Mouse (Mus musculus) CH12.LX (cell line): ENCODE results near the gene Vamp2. TPM values are rescaled to one million over a fixed set of nuclear protein-coding genes. Genes with fewer than 3 reads are reported as not detected.

Experiments used
- DNase-seq: peaks from one replicate; pipeline ENCODE4 v3.0.0-alpha.2; 2013; ENCODE audit errors: extremely low read depth
- H3K27ac ChIP-seq: 2 replicates; pipeline ENCODE4 v1.5.1; 2012; ENCODE audit warnings: low read depth, mild to moderate bottlenecking, control low read depth, moderate library complexity; ENCODE audit not compliant: insufficient read depth
- H3K27me3 ChIP-seq: replicated peaks from 2 replicates; pipeline ENCODE3; 2012; ENCODE audit warnings: inconsistent platforms
- H3K36me3 ChIP-seq, 2 experiments: replicated peaks in 1 of 2; 2 replicates each; pipeline versions ENCODE3 to v1.6.1; 2012; ENCODE audit warnings: inconsistent platforms in 1 of 2, low read length in 1 of 2, mild to moderate bottlenecking in 1 of 2, mixed read lengths in 1 of 2, moderate library complexity in 1 of 2; ENCODE audit not compliant: control insufficient read depth in 1 of 2, insufficient read depth in 1 of 2
- H3K4me1 ChIP-seq, 2 experiments: 2 replicates each; pipeline ENCODE4 v1.6.1; 2012; ENCODE audit warnings: inconsistent platforms in 1 of 2, moderate library complexity in 1 of 2; ENCODE audit not compliant: insufficient read depth in 2 of 2, control insufficient read depth in 1 of 2
- H3K4me2 ChIP-seq: 2 replicates; pipeline ENCODE4 v1.6.1; 2012; ENCODE audit warnings: low read depth, mild to moderate bottlenecking, control low read depth; ENCODE audit not compliant: poor library complexity, insufficient read depth, severe bottlenecking
- H3K4me3 ChIP-seq, 3 experiments: fragments of 150-350 bp in 1 of 3; sonication (generic) in 1 of 3; replicated peaks in 1 of 3; 2 replicates each; pipeline versions ENCODE3 to v1.5.1; 2011 to 2012; ENCODE audit warnings: low read depth in 2 of 3, low read length in 2 of 3, mild to moderate bottlenecking in 2 of 3, moderate library complexity in 2 of 3, control low read depth in 1 of 3, improper control_type of control experiment in 1 of 3, inconsistent platforms in 1 of 3, mixed read lengths in 1 of 3; ENCODE audit not compliant: poor library complexity in 1 of 3
- H3K79me2 ChIP-seq: replicated peaks from 2 replicates; pipeline ENCODE4 v1.6.1; 2012; ENCODE audit warnings: mild to moderate bottlenecking, moderate library complexity; ENCODE audit not compliant: control insufficient read depth, poor library complexity, insufficient read depth, severe bottlenecking; ENCODE audit errors: extremely low read depth
- H3K9ac ChIP-seq: 2 replicates; pipeline ENCODE4 v1.6.1; 2012; ENCODE audit warnings: low read depth, mild to moderate bottlenecking, control low read depth, moderate library complexity; ENCODE audit not compliant: insufficient read depth
- H3K9me3 ChIP-seq: replicated peaks from 2 replicates; pipeline ENCODE3; 2012; ENCODE audit warnings: low read length, inconsistent platforms, mixed read lengths
- BHLHE40 ChIP-seq: IDR thresholded peaks from 2 replicates; pipeline ENCODE4 v1.6.1; 2011; ENCODE audit warnings: mild to moderate bottlenecking, low read depth, low read length, improper control_type of control experiment
- CHD1 ChIP-seq: IDR thresholded peaks from 2 replicates; pipeline ENCODE4 v1.6.1; 2012; ENCODE audit warnings: low read depth, low read length, improper control_type of control experiment, inconsistent platforms
- CHD2 ChIP-seq: IDR thresholded peaks from 2 replicates; pipeline ENCODE4 v1.6.1; 2011; ENCODE audit warnings: low read length, improper control_type of control experiment
- CTCF ChIP-seq, 2 experiments: IDR thresholded peaks in 1 of 2; conservative IDR thresholded peaks in 1 of 2; 2 replicates each; pipeline ENCODE4 v1.5.1; 2011 to 2012; ENCODE audit warnings: low read depth in 2 of 2, low read length in 2 of 2, improper control_type of control experiment in 1 of 2, inconsistent platforms in 1 of 2, mild to moderate bottlenecking in 1 of 2, moderate library complexity in 1 of 2
- ELF1 ChIP-seq: IDR thresholded peaks from 2 replicates; pipeline ENCODE4 v1.6.1; 2014; ENCODE audit warnings: low read depth, mild to moderate bottlenecking, inconsistent platforms, low read length, improper control_type of control experiment
- EP300 ChIP-seq: IDR thresholded peaks from 2 replicates; pipeline ENCODE4 v1.6.1; 2011; ENCODE audit warnings: low read length, improper control_type of control experiment
- ETS1 ChIP-seq: conservative IDR thresholded peaks from 2 replicates; pipeline ENCODE4 v1.6.1; 2012; ENCODE audit warnings: low read depth, mild to moderate bottlenecking, inconsistent platforms, low read length, improper control_type of control experiment, moderate library complexity
- HCFC1 ChIP-seq: IDR thresholded peaks from 2 replicates; pipeline ENCODE4 v1.6.1; 2012; ENCODE audit warnings: low read depth, mild to moderate bottlenecking, inconsistent platforms, low read length, improper control_type of control experiment
- IRF4 ChIP-seq: IDR thresholded peaks from 2 replicates; pipeline ENCODE4 v1.6.1; 2014; ENCODE audit warnings: low read depth, mild to moderate bottlenecking, inconsistent platforms, low read length, improper control_type of control experiment
- KAT2A ChIP-seq: IDR thresholded peaks from 2 replicates; pipeline ENCODE4 v1.6.1; 2012; ENCODE audit warnings: low read length, improper control_type of control experiment, inconsistent platforms; ENCODE audit not compliant: insufficient replicate concordance
- MAFK ChIP-seq: IDR thresholded peaks from 2 replicates; pipeline ENCODE4 v1.6.1; 2011; ENCODE audit warnings: low read length, improper control_type of control experiment; ENCODE audit not compliant: insufficient replicate concordance
- MAX ChIP-seq: IDR thresholded peaks from 2 replicates; pipeline ENCODE4 v1.6.1; 2011; ENCODE audit warnings: low read length, improper control_type of control experiment
- MAZ ChIP-seq: IDR thresholded peaks from 2 replicates; pipeline ENCODE4 v1.6.1; 2012; ENCODE audit warnings: low read depth, mild to moderate bottlenecking, inconsistent platforms, low read length, improper control_type of control experiment, moderate library complexity
- MXI1 ChIP-seq: IDR thresholded peaks from 2 replicates; pipeline ENCODE4 v1.6.1; 2011; ENCODE audit warnings: mild to moderate bottlenecking, low read depth, low read length, improper control_type of control experiment
- MYC ChIP-seq: IDR thresholded peaks from 2 replicates; pipeline ENCODE4 v1.6.1; 2011; ENCODE audit warnings: low read depth, mild to moderate bottlenecking, improper control_type of control experiment, low read length
- NRF1 ChIP-seq: IDR thresholded peaks from 2 replicates; pipeline ENCODE4 v1.6.1; 2014; ENCODE audit warnings: low read depth, mild to moderate bottlenecking, inconsistent platforms, low read length, improper control_type of control experiment, moderate library complexity
- PAX5 ChIP-seq: IDR thresholded peaks from 2 replicates; pipeline ENCODE4 v1.6.1; 2012; ENCODE audit warnings: low read length, inconsistent platforms, mixed read lengths
- POLR2A ChIP-seq: IDR thresholded peaks from 2 replicates; pipeline ENCODE4 v1.6.1; 2011; ENCODE audit warnings: low read depth, mild to moderate bottlenecking, improper control_type of control experiment, low read length
- POLR2AphosphoS2 ChIP-seq: IDR thresholded peaks from 2 replicates; pipeline ENCODE4 v1.6.1; 2011; ENCODE audit warnings: low read depth, low read length, improper control_type of control experiment
- RCOR1 ChIP-seq: conservative IDR thresholded peaks from 2 replicates; pipeline ENCODE4 v1.6.1; 2012; ENCODE audit warnings: low read depth, mild to moderate bottlenecking, inconsistent platforms, low read length, improper control_type of control experiment
- SIN3A ChIP-seq: IDR thresholded peaks from 2 replicates; pipeline ENCODE4 v1.6.1; 2012; ENCODE audit warnings: low read length, improper control_type of control experiment, inconsistent platforms
- SMC3 ChIP-seq: IDR thresholded peaks from 2 replicates; pipeline ENCODE4 v1.6.1; 2011; ENCODE audit warnings: low read depth, low read length, improper control_type of control experiment
- USF1 ChIP-seq: IDR thresholded peaks from 2 replicates; pipeline ENCODE4 v1.6.1; 2014; ENCODE audit warnings: low read depth, mild to moderate bottlenecking, inconsistent platforms, low read length, improper control_type of control experiment
- USF2 ChIP-seq: conservative IDR thresholded peaks from 2 replicates; pipeline ENCODE4 v1.6.1; 2011; ENCODE audit warnings: low read depth, low read length, improper control_type of control experiment
- ZC3H11A ChIP-seq: IDR thresholded peaks from 2 replicates; pipeline ENCODE4 v1.6.1; 2012; ENCODE audit warnings: low read depth, mild to moderate bottlenecking, inconsistent platforms, low read length, improper control_type of control experiment
- ZKSCAN1 ChIP-seq: IDR thresholded peaks from 2 replicates; pipeline ENCODE4 v1.6.1; 2012; ENCODE audit warnings: low read depth, inconsistent platforms, low read length, improper control_type of control experiment, borderline replicate concordance
- ZMIZ1 ChIP-seq: IDR thresholded peaks from 2 replicates; pipeline ENCODE4 v1.6.1; 2012; ENCODE audit warnings: low read depth, mild to moderate bottlenecking, inconsistent platforms, low read length, improper control_type of control experiment
- dilution Hi-C: fragments of 300-500 bp; cut with MboI; formaldehyde crosslinking; loops from 2 replicates; pipeline ENCODE4 v1.14.3; 2020; ENCODE audit warnings: low sequenced_read_pairs; ENCODE audit not compliant: extremely low pct_unique_long_range_greater_than_20kb, extremely low pct_ligation_motif_present
- in situ Hi-C: fragments of 300-500 bp; cut with MboI; formaldehyde crosslinking; loops from 3 replicates; pipeline ENCODE4 v1.14.3; 2019; ENCODE audit warnings: low sequenced_read_pairs, low pct_ligation_motif_present, low pct_unique_long_range_greater_than_20kb, mixed read lengths
- polyA plus RNA-seq: library from polyadenylated mRNA; unstranded; fragments of >175 nt; gene quantifications from 2 replicates; pipeline ENCODE4 v1.2.1, GENCODE M21; 2012; ENCODE audit warnings: low read depth; ENCODE audit not compliant: insufficient read length
- total RNA-seq, 2 experiments: library from RNA; depleted of rRNA; stranded (reverse); fragments of 300-350 nt in 1 of 2; fragments of >200 nt in 1 of 2; gene quantifications; 2 replicates each; pipeline ENCODE4 v1.2.3; 2012 to 2014

The Vamp2 gene
- total and polyA plus RNA-seq, 3 experiments = 1.3 to 26.0 (median 8.2) TPM

DNA sequence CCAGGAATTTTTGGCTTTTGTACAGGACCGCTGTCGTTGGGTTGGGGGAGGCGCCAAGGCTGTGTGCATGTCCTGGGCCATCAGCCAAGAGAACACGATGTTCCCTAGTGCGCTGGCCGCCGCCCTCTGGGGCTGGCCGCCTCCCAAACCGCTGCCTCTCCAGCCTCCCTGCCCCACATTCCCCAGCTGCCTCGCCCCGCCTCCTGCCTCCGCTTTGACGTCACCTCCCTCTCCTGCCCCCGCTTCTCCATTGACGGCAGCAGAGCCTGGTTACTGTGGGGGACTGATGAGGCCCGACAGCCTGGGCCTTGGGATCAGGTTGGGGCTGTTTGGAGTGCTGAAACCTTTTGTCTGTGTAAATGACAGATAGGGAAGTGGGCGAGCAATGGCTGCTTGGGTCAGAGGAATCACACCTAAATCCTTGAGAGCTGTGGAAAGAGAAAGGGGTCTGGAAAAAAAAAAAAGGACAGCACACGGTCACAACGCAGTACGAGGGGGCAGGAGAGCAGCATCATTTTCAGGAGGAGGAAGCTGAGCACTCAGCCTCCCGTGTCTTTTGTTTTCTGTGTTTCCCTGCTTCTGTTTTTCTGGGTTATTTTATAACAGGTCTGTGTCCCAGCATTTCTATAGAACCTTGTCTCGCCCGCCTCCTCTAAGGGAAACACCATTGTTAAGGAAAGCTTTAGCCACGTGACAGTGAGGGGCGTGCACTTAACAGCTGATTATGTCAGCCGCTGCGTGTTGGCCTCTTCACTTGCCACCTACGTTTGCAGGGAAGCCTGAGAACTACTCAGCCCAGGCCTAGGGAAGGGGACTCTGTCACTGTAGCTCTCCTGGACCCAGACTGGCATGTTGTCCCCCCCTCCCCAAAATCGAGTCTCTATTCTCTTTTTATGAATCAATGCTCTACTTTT lies 9.0 kb downstream of the Vamp2 start (continued):
- TF ChIP-seq POLR2AphosphoS2 = no peak
- TF ChIP-seq, all 38 proteins: peak for 19

DNA sequence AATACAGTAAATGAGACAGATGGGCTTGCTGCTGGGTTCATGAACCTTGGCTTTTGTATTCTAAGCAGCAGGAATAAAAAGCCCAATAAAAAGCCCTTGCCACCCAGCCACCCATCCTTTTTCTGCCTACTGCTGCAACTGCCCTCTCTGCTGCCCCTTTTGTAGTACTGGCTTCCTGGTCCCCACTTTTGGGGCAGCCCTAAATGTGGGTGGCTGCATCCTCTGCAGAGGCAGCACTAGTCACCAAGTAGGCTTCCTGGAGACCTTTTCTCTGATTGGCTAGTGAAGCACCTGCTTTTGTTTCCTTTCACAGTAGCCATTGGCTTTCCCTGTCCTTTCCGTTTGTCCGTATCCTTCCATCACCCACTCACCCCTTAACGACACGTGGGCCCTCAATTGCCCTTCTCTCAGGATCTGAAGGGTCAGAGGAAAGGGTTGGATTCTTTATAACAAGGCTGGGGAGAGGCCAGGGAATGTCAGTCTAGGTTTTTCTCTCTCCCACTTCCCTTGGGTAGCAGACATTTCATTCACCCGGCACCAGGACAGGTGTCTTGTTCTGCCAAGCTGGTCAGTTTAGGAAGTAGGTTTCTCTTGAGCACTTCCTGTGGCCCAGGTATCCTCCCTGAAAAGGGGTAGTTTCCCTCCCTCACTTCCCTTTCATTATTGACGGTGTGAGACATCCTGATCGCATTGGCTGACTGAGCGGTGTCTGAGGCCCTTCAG lies 9.9 kb downstream of the Vamp2 start:
- Histone ChIP-seq H3K9ac (no peak overlapping the region), H3K79me2 (peaks cover 22% of the 10 kb centered on the region), H3K4me2 (peak overlapping the region; percentile 93), H3K36me3 (peaks cover 25 to 28% of the 10 kb centered on the region in 2 experiments), H3K4me1 (peaks cover 20 to 64% of the 10 kb centered on the region in 2 experiments), H3K4me3 (peak overlapping the region; percentile 3 to 94 (median 67)), H3K27me3 (peaks cover 6% of the 10 kb centered on the region), H3K27ac (peak overlapping the region; percentile 35), H3K9me3 (no peaks in the 10 kb centered on the region)
- dilution Hi-C loops = no loop called here
- no peak for TF ChIP-seq IRF4
- TF ChIP-seq EP300 = peak; percentile 56; the same call in 1 of the 2 replicates
- TF ChIP-seq MAX = no peak; the same call in 1 of the 2 replicates
- TF ChIP-seq BHLHE40 = no peak
- 0 out of 2 replicates have a peak, but pooled peaks have one; percentile 34 for TF ChIP-seq CHD2
- no peak for TF ChIP-seq NRF1
- no peak for TF ChIP-seq POLR2AphosphoS2
- no peak for TF ChIP-seq SMC3
- peak; percentile 69; the same call in 1 of the 2 replicates for TF ChIP-seq ELF1
- in situ Hi-C loops = loop anchor here (25.0 kb wide), 1 partner anchor 914 kb away; the partner anchor contains the start of genes Acadvl, Dlg4 and Dvl2
- no peak for DNase-seq

DNA sequence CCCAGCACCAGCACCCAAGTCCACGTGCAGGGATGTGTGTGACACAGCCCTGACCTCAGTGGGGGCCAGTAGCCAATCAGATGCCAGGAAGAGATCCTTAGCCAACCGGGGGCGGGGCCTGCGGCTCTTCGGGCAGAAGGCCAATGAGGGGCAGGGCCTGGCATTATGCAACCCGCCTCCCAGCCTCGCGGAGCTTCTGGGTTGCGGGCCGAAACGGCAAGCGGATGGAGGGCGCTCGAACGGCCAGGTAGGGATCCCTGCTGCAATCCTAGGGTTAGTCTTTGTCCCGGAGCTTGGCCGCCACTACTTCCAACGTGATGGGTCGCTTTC lies 10.4 kb downstream of the Vamp2 start:
- H3K4me2 ChIP-seq = peak overlapping the region; percentile 93
- H3K27ac ChIP-seq = peak overlapping the region; percentile 75
- H3K9me3 ChIP-seq = no peaks in the 10 kb centered on the region
- DNase-seq = peak; percentile 99
- peak overlapping the region; percentile 76 for H3K9ac ChIP-seq
- H3K36me3 ChIP-seq = peaks cover 30 to 32% of the 10 kb centered on the region in 2 experiments
- in situ Hi-C loops (loop anchor here (25.0 kb wide), 1 partner anchor 914 kb away; the partner anchor contains the start of genes Acadvl, Dlg4 and Dvl2), dilution Hi-C loops (no loop called here)
- H3K4me3 ChIP-seq = peak overlapping the region; percentile 67 to 94 (median 75)
- peaks cover 6% of the 10 kb centered on the region for H3K27me3 ChIP-seq
- peaks cover 22% of the 10 kb centered on the region for H3K79me2 ChIP-seq
- H3K4me1 ChIP-seq = peaks cover 20 to 64% of the 10 kb centered on the region in 2 experiments
- TF ChIP-seq ETS1 (peak; percentile 91), MYC (peak; percentile 94), KAT2A (no peak), ZKSCAN1 (no peak), PAX5 (no peak), HCFC1 (peak; percentile 51; the same call in 1 of the 2 replicates), MAZ (peak; percentile 81; the same call in 1 of the 2 replicates), ZC3H11A (no peak), MAFK (no peak), EP300 (no peak), USF1 (peak; percentile 57), MXI1 (peak; percentile 98), USF2 (no peak), RCOR1 (no peak), ZMIZ1 (peak; percentile 60; the same call in 1 of the 2 replicates), CHD1 (no peak), CTCF (conservative IDR thresholded peaks at IDR 0.05 in 1 of 2, IDR thresholded peaks at IDR 0.05 in 1 of 2; ENCODE audit: low read depth in 2 of 2, low read length in 2 of 2) (peak in 1 of 2 experiments; percentile 22; a peak in 2 of 4 replicates), POLR2AphosphoS2 (no peak), SIN3A (peak; percentile 94; the same call in 1 of the 2 replicates), POLR2A (peak; percentile 80)
